ENCODE assay signal across 23 mouse cellular contexts in genomic region chr5:24172092-24172491, GRCm38 (mm10).
"Had no signal": no experiment of that assay in that cellular context is flagged by ENCODE, and none has a peak within 500 bp of the region (broad histone marks: within the 10 kb centered on the region; RNA-seq: fewer than 3 reads in every experiment).

No protein-coding gene starts in this region.

- DNase-seq: kidney, adult 18-20 months; kidney, adult 9 months; kidney, postnatal 14 days; kidney, postnatal 4 days; left cerebral cortex, postnatal 4 days; liver, postnatal 0 days; lung, embryonic 14.5 days; retina, postnatal 1 day; right cerebral cortex, postnatal 4 days; thymus, postnatal 25 days had no signal

- ATAC-seq: intestine, embryonic 16.5 days; liver, postnatal 0 days; lung, postnatal 0 days; midbrain, embryonic 13.5 days; midbrain, embryonic 16.5 days had no signal

- H3K4me2 ChIP-seq: limb, embryonic 12.5 days; limb, embryonic 15.5 days; liver, embryonic 11.5 days; lung, embryonic 14.5 days; midbrain, embryonic 13.5 days; neural tube, embryonic 13.5 days; stomach, embryonic 15.5 days had no signal

- H3K4me1 ChIP-seq: limb, embryonic 12.5 days; limb, embryonic 15.5 days; megakaryocyte, embryonic 14.5 days; midbrain, embryonic 10.5 days; midbrain, embryonic 13.5 days; neural tube, embryonic 13.5 days; stomach, embryonic 15.5 days had no signal

- H3K27me3 ChIP-seq: limb, embryonic 12.5 days; limb, embryonic 15.5 days; megakaryocyte, embryonic 14.5 days; midbrain, embryonic 13.5 days; neural tube, embryonic 13.5 days; stomach, embryonic 15.5 days had no signal

- H3K27ac ChIP-seq: limb, embryonic 12.5 days; limb, embryonic 15.5 days; liver, embryonic 14.5 days; midbrain, embryonic 10.5 days; midbrain, embryonic 13.5 days; neural tube, embryonic 13.5 days; stomach, embryonic 15.5 days had no signal

- H3K9ac ChIP-seq: limb, embryonic 12.5 days; limb, embryonic 15.5 days; liver, embryonic 14.5 days; liver, postnatal 0 days; lung, embryonic 14.5 days; midbrain, embryonic 13.5 days; neural tube, embryonic 13.5 days; stomach, embryonic 15.5 days had no signal

- H3K4me3 ChIP-seq: limb, embryonic 12.5 days; limb, embryonic 15.5 days; megakaryocyte, embryonic 14.5 days; midbrain, embryonic 10.5 days; midbrain, embryonic 13.5 days; myocyte; neural tube, embryonic 13.5 days; stomach, embryonic 15.5 days had no signal

- H3K9me3 ChIP-seq: limb, embryonic 12.5 days; limb, embryonic 15.5 days; megakaryocyte, embryonic 14.5 days; midbrain, embryonic 10.5 days; midbrain, embryonic 13.5 days; neural tube, embryonic 13.5 days; stomach, embryonic 15.5 days had no signal
